Mouse (Mus musculus) liver, embryonic 15.5 days (tissue): ENCODE data around the gene Chst14. TPM values are rescaled to one million over a fixed set of nuclear protein-coding genes. Genes with fewer than 3 reads are reported as not detected.
A peak's percentile ranks its signal among the peaks of the same experiment; 100 is the strongest.

Experiments
- ATAC-seq: fragments of 200-750 bp; cut with Nextera tagmentation; 2 replicates; pipeline ENCODE4 v1.8.0; 2017; ENCODE audit warnings: moderate number of reproducible peaks, mild to moderate bottlenecking, moderate library complexity; ENCODE audit not compliant: insufficient read depth
- H3K27ac ChIP-seq: fragments of 300-500 bp; sonication (generic); replicated peaks from 2 replicates; pipeline ENCODE4 v1.5.1; 2015; ENCODE audit warnings: mild to moderate bottlenecking, inconsistent platforms
- H3K27me3 ChIP-seq: fragments of 300-500 bp; sonication (generic); 2 replicates; pipeline ENCODE4 v1.6.1; 2015; ENCODE audit warnings: mild to moderate bottlenecking, inconsistent platforms
- H3K36me3 ChIP-seq: fragments of 300-500 bp; sonication (generic); replicated peaks from 2 replicates; pipeline ENCODE4 v1.6.1; 2015; ENCODE audit warnings: moderate library complexity, mild to moderate bottlenecking, inconsistent platforms
- H3K4me1 ChIP-seq: fragments of 300-500 bp; sonication (generic); replicated peaks from 2 replicates; pipeline ENCODE4 v1.6.1; 2015; ENCODE audit warnings: inconsistent platforms
- H3K4me2 ChIP-seq: fragments of 300-500 bp; sonication (generic); 2 replicates; pipeline ENCODE4 v1.6.1; 2015; ENCODE audit warnings: moderate library complexity, mild to moderate bottlenecking, inconsistent platforms
- H3K4me3 ChIP-seq: fragments of 300-500 bp; sonication (generic); replicated peaks from 2 replicates; pipeline ENCODE4 v1.5.1; 2015; ENCODE audit warnings: mild to moderate bottlenecking, inconsistent platforms
- H3K9ac ChIP-seq: fragments of 300-500 bp; sonication (generic); 2 replicates; pipeline ENCODE4 v1.6.1; 2015; ENCODE audit warnings: moderate library complexity, mild to moderate bottlenecking, inconsistent platforms
- H3K9me3 ChIP-seq: fragments of 300-500 bp; sonication (generic); replicated peaks from 2 replicates; pipeline ENCODE4 v1.6.1; 2016; ENCODE audit warnings: inconsistent platforms
- WGBS: fragments of 180-500 bp; shearing (Covaris S2); methylation state at CpG from one replicate; pipeline ENCODE4 v1.1.7; 2015; ENCODE audit warnings: mixed read lengths; ENCODE audit not compliant: insufficient replicate concordance; 5-methylcytosine and 5-hydroxymethylcytosine counted together
- polyA plus RNA-seq: library from polyadenylated mRNA; unstranded; fragments of >200 nt; fragmentation: Nextera tagmentation; extraction: Ambion mirVana; gene quantifications from 2 replicates; pipeline ENCODE4 v1.2.1, GENCODE M21; 2015

Chst14 gene
- 4.5 and 5.7 TPM in 2 replicates for polyA plus RNA-seq

DNA sequence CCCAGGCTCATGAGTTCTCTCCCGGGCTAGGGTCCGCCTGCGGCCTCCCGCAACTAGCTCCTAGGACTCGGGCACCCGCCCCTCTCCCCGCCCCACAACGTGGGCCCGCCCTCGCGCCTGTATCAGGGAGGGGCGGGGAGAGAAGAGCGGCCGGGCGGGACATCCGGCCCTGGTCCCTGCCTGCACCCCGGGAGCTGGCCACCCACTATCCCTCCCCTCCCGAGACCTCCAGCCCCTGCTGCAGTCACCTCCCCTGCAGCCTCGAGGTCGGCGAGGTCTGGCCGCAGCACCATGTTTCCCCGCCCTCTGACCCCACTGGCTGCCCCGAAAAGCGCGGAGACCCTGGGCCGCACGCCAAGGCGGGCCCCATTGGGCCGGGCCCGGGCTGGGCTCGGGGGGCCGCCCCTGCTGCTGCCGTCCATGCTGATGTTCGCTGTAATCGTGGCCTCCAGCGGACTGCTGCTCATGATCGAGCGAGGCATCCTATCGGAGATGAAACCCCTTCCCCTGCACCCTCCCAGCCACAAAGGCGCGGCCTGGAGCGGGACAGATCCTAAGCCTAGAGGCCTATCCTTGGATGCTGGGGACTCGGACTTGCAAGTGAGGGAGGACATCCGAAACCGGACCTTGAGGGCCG is at the start of gene Chst14:
Chst14 (plus strand) TSS at position 136 of the 637 bp plus-strand sequence.
- H3K27me3 ChIP-seq: no peaks in the 10 kb centered on the region
- H3K4me2 ChIP-seq: peak within 1 kb of the TSS; percentile 96
- H3K4me3 ChIP-seq: peak within 1 kb of the TSS; percentile 74
- H3K4me1 ChIP-seq: peaks cover 43% of the 10 kb centered on the region
- H3K27ac ChIP-seq: peak within 1 kb of the TSS; percentile 66
- peak within 1 kb of the TSS; percentile 70 for H3K9ac ChIP-seq
- peak; percentile 92 for ATAC-seq
- peaks cover 26% of the 10 kb centered on the region for H3K36me3 ChIP-seq
- H3K9me3 ChIP-seq: no peaks in the 10 kb centered on the region
- under 1% methylated on average over 47 of the region's 47 CpGs for WGBS

GRCm38 (mm10) chr2:118881019-118881418 is 45.3 kb upstream of the Chst14 start:
- Histone ChIP-seq H3K4me1 (peaks cover 17% of the 10 kb centered on the region), H3K27ac (no peak overlapping the region), H3K36me3 (peaks cover 19% of the 10 kb centered on the region), H3K9me3 (no peaks in the 10 kb centered on the region), H3K9ac (no peak overlapping the region), H3K4me3 (no peak overlapping the region), H3K4me2 (no peak overlapping the region), H3K27me3 (peaks cover 7% of the 10 kb centered on the region)
- ATAC-seq: no peak
- 71% methylated on average over 4 of the region's 4 CpGs for WGBS

- H3K27ac ChIP-seq: no peak overlapping the region
- peaks cover 7% of the 10 kb centered on the region for H3K27me3 ChIP-seq
- no peaks in the 10 kb centered on the region for H3K9me3 ChIP-seq
- no peak for ATAC-seq
- H3K36me3 ChIP-seq: peaks cover 10% of the 10 kb centered on the region
- no peak overlapping the region for H3K9ac ChIP-seq
- WGBS: 68% methylated on average over 5 of the region's 5 CpGs
- H3K4me2 ChIP-seq: no peak overlapping the region
- H3K4me1 ChIP-seq: peaks cover 26% of the 10 kb centered on the region
- no peak overlapping the region for H3K4me3 ChIP-seq
These were observed 44.3 kb upstream of the Chst14 start for GRCm38 (mm10) chr2:118881956-118882355.

DNA sequence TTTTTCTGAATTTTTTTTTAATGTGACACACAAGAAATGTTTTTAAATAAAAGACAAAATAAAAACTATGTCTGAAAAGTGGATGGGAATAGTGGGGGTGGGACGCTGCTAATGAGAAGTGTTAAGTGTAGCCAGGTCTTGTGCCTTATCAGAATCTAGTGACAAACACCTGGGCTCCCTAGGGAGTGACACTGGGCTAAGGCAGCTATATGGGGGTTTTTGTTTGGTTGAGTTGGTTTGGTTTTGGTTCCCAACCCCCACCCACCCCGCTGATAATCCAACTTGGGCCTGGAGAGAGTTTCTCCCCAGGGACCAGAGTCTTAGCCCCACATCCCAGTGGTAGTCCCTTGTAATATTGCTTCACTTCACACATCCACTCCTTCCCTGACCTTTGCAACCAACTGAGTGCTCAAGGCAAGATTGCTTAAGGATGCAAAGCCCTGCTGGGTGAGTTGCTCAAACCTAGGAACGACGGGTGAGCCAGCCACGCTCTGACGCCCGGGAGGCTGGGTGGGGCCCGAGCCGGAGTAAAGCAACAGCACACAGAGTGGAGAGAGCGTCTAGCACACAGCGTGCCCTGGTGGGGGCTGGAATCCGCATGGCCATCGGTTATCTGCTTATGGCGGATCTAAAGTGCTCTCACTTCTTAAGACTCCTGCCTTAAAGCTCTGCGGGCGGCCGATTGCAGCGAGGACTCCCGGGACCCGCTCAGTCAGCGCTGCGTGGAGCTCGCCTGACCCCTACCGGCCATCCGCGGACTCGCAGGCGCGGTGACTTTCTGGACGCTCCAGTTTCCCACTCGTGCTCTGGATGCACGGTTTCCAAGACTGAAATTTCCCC is 43.2 kb upstream of the Chst14 start:
- H3K27ac ChIP-seq: peak overlapping the region; percentile 63
- H3K4me2 ChIP-seq: peak overlapping the region; percentile 86
- 3% methylated on average over 32 of the region's 32 CpGs for WGBS
- peak overlapping the region; percentile 56 for H3K9ac ChIP-seq
- peaks cover 3% of the 10 kb centered on the region; the same call in 1 of the 2 replicates for H3K36me3 ChIP-seq
- H3K4me3 ChIP-seq: peak overlapping the region; percentile 56
- H3K9me3 ChIP-seq: no peaks in the 10 kb centered on the region
- ATAC-seq: peak; percentile 20
- peaks cover 12% of the 10 kb centered on the region for H3K27me3 ChIP-seq
- H3K4me1 ChIP-seq: peaks cover 37% of the 10 kb centered on the region

- Histone ChIP-seq H3K9ac (peak overlapping the region; percentile 51), H3K4me3 (peak overlapping the region; percentile 48), H3K9me3 (no peaks in the 10 kb centered on the region), H3K4me2 (peak overlapping the region; percentile 86), H3K4me1 (peaks cover 52% of the 10 kb centered on the region), H3K27me3 (peaks cover 36% of the 10 kb centered on the region), H3K27ac (peak overlapping the region; percentile 91), H3K36me3 (no peaks in the 10 kb centered on the region)
- peak; percentile 69 for ATAC-seq
- WGBS: 36% methylated on average over 13 of the region's 13 CpGs
These were observed 38.9 kb upstream of the Chst14 start for GRCm38 (mm10) chr2:118887440-118887839.

DNA sequence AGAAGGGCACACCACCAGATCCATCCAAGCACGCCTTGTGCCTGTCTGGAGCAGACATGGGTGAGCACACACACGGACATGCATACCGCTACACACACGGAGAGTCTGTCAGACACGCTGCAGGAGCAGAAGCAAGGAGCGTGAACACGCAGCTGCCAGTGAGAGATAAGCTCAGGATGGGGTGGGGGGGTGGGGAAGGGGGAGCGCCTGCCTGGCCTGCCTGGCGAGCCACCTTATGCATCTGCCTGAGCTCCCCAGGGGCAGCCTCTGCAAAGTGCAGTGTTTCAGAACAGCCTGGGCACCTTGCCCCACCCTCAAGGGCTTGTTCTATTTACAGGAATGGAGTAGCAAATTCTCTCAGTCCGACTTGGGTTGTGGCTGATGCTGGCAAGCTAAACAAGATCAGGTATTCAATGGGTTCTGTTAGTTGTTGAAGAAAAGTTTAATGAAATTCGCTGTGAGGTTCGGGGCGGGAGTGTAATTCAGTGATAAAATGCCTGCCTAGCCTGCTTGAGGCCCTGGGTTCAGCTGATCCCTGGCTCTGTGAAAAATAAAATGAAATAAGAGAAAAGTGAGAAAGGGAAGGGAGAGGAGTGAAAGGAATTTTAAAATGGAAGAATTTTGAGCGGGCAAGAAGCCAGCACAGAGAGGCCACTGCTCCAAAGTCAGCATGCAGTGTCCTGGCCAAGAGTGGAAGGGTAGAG is 38.3 kb upstream of the Chst14 start:
- Histone ChIP-seq H3K27ac (peak overlapping the region; percentile 91), H3K9me3 (no peaks in the 10 kb centered on the region), H3K36me3 (no peaks in the 10 kb centered on the region), H3K4me1 (peaks cover 46% of the 10 kb centered on the region), H3K27me3 (peaks cover 41% of the 10 kb centered on the region), H3K9ac (peak overlapping the region; percentile 51), H3K4me3 (peak overlapping the region; percentile 48), H3K4me2 (peak overlapping the region; percentile 86)
- ATAC-seq: peak; percentile 90
- 6% methylated on average over 14 of the region's 14 CpGs for WGBS

DNA sequence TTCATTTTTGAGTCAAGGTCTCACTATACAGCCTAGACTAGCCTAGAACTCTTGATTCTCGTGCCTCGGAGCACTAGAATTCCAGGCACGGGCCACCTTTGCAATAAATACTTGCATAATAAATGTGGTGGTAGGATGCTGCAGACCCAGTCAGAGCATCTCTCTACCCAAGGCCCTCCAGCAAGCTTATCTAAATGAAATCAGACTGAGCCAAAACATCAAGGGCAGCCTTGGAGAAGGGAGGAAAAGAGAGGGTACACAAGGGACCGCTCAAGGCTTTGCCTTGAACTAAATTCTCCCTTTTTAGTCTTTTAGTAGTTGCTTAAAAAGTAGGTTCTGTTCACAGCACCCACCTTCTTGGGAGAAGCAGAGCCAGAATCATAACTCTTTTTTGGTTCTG is 35.1 kb upstream of the Chst14 start:
- Histone ChIP-seq H3K27me3 (peaks cover 66% of the 10 kb centered on the region), H3K9ac (no peak overlapping the region), H3K4me3 (no peak overlapping the region), H3K36me3 (no peaks in the 10 kb centered on the region), H3K4me1 (peaks cover 39% of the 10 kb centered on the region), H3K27ac (no peak overlapping the region), H3K4me2 (no peak overlapping the region), H3K9me3 (no peaks in the 10 kb centered on the region)
- WGBS: 78% methylated on average over 4 of the region's 4 CpGs
- ATAC-seq: no peak

DNA sequence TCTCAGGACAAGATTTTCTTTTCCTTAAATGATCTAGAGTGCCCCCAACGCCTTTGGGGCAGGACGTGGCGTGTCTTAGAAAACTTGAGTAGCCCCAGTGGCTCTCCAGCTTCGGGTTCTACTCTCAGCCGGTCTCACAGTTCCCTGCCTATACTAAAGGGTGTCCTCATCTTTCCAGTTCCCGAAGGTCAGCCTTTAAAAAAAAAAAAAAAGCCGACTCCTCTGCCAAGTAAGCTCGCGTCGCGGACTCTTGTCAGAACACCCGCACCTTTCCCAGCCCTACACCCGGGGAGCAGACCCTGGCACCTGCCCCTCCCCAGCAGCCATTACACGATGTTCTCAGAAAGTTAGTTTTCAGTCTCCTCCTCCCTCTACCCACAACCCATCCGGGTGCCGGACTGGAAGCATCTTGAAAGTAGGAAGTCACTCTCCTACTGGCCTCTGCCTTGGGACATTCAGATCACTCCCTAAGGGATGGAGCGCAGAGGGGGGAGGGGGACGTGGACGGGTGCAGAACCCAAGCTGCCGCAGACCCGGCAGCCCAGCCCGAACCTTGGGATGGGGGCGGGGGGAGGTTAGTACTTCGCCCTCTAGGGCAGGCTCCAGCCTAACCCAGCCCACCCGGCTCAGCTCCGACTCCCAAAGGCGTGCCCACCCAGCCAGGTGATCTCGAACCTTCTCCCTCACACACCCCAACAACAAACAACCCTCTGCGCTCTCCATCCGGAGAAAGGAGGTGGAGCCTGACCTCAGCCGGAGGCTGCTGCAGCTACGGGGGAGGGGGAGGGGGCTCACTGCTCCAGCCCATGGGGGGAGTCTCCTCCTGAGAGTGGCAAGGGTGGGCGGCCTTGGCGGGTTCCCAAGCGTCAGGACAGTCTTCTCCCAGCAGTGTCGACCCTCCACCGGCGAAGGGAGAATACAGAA is 30.0 kb upstream of the Chst14 start:
- ATAC-seq: no peak
- Histone ChIP-seq H3K9me3 (no peaks in the 10 kb centered on the region), H3K4me1 (peaks cover 41% of the 10 kb centered on the region), H3K4me2 (peak overlapping the region; percentile 63), H3K9ac (no peak overlapping the region), H3K27ac (no peak overlapping the region), H3K4me3 (peak overlapping the region; percentile 44), H3K27me3 (peaks cover 98% of the 10 kb centered on the region), H3K36me3 (no peaks in the 10 kb centered on the region)
- 3% methylated on average over 38 of the region's 38 CpGs for WGBS

GRCm38 (mm10) chr2:118896914-118897291 is 29.4 kb upstream of the Chst14 start:
- peaks cover 92% of the 10 kb centered on the region for H3K27me3 ChIP-seq
- peak overlapping the region; percentile 44 for H3K4me3 ChIP-seq
- ATAC-seq: no peak
- peak overlapping the region; percentile 63 for H3K4me2 ChIP-seq
- H3K9ac ChIP-seq: no peak overlapping the region
- no peaks in the 10 kb centered on the region for H3K9me3 ChIP-seq
- H3K36me3 ChIP-seq: no peaks in the 10 kb centered on the region
- no peak overlapping the region for H3K27ac ChIP-seq
- 1% methylated on average over 13 of the region's 13 CpGs for WGBS
- peaks cover 42% of the 10 kb centered on the region for H3K4me1 ChIP-seq

GRCm38 (mm10) chr2:118897392-118897791 is 28.9 kb upstream of the Chst14 start:
- peaks cover 47% of the 10 kb centered on the region for H3K4me1 ChIP-seq
- no peak overlapping the region for H3K9ac ChIP-seq
- peak overlapping the region; percentile 44; the same call in 1 of the 2 replicates for H3K4me3 ChIP-seq
- H3K9me3 ChIP-seq: no peaks in the 10 kb centered on the region
- ATAC-seq: no peak
- H3K4me2 ChIP-seq: peak overlapping the region; percentile 63
- peaks cover 91% of the 10 kb centered on the region for H3K27me3 ChIP-seq
- WGBS: 5% methylated on average over 7 of the region's 7 CpGs
- no peak overlapping the region for H3K27ac ChIP-seq
- H3K36me3 ChIP-seq: no peaks in the 10 kb centered on the region
